Mouse (Mus musculus): Measurements from ENCODE around the gene Tmem35b.
A peak's percentile ranks its signal among the peaks of the same experiment; 100 is the strongest.

The Tmem35b gene

GRCm38 (mm10) chr4:127168211-127168913 is 44.9 kb downstream of the Tmem35b start:
- peak in 1 of 2 experiments; percentile 63 for DNase-seq (ENCODE audit: low spot score in 2 of 2)

- no peak for DNase-seq (ENCODE audit: low spot score in 2 of 2)
Measured at GRCm38 (mm10) chr4:127168914-127169345, 45.4 kb downstream of the Tmem35b start, which contains the start of gene Dlgap3. Gene Dlgap3 (plus strand): TSS chr4:127169204.

GRCm38 (mm10) chr4:127169346-127170221 is 46.1 kb downstream of the Tmem35b start:
- DNase-seq (ENCODE audit: low spot score in 2 of 2): no peak

GRCm38 (mm10) chr4:127170866-127171265 is 47.4 kb downstream of the Tmem35b start:
- DNase-seq (ENCODE audit: low spot score in 2 of 2): no peak

- DNase-seq (ENCODE audit: low spot score in 2 of 2): no peak
Measured at GRCm38 (mm10) chr4:127171341-127171905, 47.9 kb downstream of the Tmem35b start.

GRCm38 (mm10) chr4:127172119-127172518 is 48.6 kb downstream of the Tmem35b start:
- DNase-seq (ENCODE audit: low spot score in 2 of 2): no peak

GRCm38 (mm10) chr4:127172614-127173013 is 49.1 kb downstream of the Tmem35b start:
- DNase-seq (ENCODE audit: low spot score in 2 of 2): no peak

GRCm38 (mm10) chr4:127173461-127173860 is 50.0 kb downstream of the Tmem35b start:
- DNase-seq (ENCODE audit: low spot score in 2 of 2): peak; percentile 53 to 76

- no peak for DNase-seq (ENCODE audit: low spot score in 2 of 2)
Measured at GRCm38 (mm10) chr4:127174075-127174899, 50.8 kb downstream of the Tmem35b start.

- no peak for DNase-seq (ENCODE audit: low spot score in 2 of 2)
Measured at GRCm38 (mm10) chr4:127174900-127175278, 51.4 kb downstream of the Tmem35b start.

GRCm38 (mm10) chr4:127177961-127178360 is 54.5 kb downstream of the Tmem35b start:
- DNase-seq (ENCODE audit: low spot score in 2 of 2): no peak

- no peak for DNase-seq (ENCODE audit: low spot score in 2 of 2)
Measured at GRCm38 (mm10) chr4:127178671-127179070, 55.2 kb downstream of the Tmem35b start.
